Mouse (Mus musculus) thymus, postnatal 36 days (tissue): Measurements from ENCODE around the gene Gm28035.

Experiments
- DNase-seq, 2 experiments: peaks; one replicate each; pipeline ENCODE4 v3.0.0; 2022; ENCODE audit warnings: mixed read lengths in 2 of 2

The Gm28035 gene

DNA sequence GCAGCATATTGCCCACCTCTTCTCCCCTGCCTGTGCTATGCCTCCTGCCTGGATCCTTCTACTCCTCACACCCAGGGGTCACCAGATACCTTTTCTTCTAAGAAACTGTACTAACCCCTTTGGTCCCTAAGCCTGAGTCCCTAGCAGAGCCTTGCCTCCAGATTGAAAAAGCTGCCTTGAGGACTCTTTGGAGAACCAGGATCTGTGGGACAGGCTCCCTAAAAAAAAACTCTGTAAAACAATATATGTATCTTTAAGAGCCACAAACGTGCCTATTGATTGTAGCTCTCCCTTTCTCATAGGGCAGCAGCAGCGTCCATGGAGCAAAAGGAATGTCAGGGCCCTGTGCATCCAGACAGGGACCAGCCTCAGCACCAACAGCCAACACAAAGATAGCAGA lies at the start of gene Gm28035:
TSS of gene Gm28035 (plus strand) at position 301 of the 400 bp plus-strand sequence.
- no peak for DNase-seq

DNA sequence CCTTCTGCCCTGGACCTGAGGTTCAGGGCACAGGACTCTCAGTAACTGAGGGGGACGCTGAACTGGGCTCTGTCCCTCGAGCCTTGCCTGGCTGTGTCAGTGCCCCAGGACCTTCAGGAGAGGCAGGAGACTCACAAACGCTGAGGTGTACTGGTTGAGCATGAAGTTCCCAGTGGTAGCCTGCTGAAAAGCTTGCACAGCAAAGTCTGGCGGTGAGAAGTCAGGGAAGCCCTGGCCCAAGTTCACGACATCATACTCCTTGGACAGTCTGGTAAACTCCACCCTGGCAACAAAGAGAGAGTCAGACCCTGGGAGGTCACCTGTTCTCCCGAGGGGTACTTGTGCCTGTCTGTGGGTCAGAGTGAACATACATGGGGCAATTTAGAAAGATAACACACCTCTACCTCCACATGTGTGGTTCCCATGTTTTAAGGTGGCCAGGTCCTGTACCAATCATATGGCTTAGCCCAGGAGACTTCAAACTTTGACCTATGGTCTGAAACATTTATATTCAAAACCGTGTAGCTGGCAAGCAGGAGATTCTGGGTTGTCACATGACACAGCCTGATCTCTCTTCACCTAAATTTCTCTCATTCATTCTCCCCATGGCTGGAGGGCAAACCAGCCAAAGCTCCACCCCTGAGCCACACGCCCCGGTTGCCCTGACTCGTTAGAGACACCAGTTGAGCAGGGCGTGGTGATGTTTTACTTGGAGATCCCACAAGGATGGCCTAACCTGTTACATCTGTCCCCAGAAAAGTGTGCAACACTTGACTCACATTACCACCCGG lies 48.4 kb upstream of the Gm28035 start:
- DNase-seq = no peak

DNA sequence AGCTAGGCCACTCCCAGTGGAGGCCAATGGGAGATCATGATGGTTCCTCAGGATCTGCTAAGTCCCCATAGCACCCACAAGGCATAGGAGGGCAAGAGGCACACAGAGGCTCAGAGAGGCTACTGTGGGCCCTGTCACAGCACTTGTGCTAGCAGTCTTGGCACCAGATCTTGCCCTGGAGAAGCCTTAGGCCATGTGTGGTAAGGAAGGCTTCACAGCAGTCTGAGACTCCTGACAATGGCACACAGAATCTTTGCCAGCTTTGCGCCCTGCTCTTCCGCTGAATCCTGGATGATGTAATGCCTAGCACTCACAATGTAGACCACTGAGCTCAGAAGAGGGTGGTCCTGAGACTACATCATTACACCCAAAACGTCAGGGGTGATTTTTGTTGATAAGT lies 45.7 kb upstream of the Gm28035 start:
- DNase-seq = no peak

DNA sequence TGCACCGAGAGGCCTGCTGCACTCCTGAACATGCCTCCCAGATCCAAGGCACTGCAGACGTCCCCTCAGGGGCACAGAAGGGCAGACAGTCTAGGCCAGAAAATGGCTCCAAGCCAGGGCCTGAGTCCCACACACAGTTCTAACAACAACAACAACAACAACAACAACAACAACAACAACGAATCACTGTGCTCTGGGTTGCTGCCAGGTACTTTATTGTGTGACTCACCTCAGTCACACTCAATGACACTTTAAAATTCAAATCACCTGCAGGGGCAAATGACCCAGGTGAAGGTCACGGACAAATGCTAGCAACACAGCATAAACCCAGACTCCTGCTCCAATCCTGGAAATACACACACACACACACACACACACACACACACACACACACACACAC lies 42.3 kb upstream of the Gm28035 start:
- no peak for DNase-seq

DNA sequence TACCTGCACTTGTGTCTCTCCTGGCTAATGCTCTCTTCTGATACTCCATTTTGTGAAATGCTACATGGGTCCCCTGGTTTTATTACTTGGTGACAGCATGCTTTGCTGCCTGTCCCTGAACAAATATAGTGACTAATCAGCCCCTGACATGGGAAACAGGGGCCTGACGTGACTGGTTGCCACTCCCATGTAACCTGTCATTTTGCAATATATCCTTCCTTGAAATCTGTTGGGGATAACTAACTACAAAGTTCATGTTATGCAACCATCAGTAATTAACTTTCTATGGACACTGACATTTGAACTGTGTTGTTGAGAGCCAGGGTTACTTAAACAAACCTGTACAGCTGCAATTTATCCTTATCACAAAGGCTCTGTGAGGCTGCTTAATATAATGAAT lies 40.4 kb upstream of the Gm28035 start:
- no peak for DNase-seq

DNA sequence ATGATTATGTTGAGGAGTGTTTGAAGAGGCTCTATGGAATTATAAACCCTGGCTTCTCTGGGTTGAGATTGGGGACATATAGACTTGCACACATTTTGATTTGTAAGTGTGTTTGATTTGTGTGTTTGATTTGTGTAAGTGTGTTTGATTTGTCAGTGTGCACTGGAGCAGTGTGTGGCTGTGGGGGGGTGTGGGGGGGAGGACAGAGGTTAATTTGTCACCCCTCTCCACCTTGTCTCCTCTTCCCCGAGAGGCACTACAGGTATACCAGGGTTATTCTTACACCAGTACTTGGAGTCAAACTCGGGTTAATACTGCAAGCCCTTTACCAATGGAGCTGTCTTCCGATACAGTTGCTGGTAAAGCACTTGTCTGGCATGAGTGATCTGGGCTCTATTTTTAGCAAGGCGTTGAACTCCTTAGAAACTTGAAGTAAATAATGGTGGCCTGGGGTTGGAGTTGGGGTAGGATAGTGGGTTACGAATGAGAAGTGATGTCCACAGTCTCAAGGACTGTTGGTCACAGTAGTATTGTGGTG lies 39.9 kb upstream of the Gm28035 start:
- DNase-seq = no peak

DNA sequence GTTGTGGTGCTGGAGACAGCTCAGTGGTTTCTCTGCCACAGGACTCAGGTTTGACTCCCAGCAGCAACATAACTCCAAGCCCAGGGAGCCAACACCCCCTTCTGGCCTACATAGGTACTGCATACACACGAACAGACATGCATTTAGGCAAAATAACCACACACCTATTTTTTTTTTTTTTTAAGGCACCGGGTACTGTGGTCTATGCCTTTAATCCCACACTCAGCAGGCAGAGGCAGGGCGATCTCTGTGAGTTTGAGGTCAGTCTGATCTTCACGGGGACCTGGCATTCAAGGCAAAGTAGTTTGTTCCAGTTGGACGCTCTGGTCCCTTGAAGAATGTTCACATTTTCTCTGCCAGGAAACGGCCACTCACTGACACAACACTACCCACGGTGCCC lies 36.9 kb upstream of the Gm28035 start:
- peak; percentile 25 to 28 for DNase-seq

DNA sequence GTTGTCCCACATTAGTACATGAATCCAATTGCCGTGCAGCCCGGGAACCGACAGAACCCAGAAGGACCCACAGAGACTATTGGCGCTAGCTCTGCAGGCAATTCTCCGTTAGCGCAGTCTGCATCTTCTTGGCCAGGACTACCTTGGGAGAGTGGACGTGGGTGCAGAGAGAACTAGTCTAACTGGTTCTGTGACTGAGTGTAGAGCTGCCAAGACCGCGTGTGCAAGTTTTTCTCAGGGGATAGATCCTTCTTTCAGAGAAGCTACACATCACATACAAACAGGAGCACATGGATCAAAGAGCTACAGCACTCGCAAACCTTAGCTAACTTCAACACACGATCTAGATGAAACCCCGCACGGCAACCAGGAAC lies 35.1 kb upstream of the Gm28035 start:
- peak in 1 of 2 experiments; percentile 19 for DNase-seq

DNA sequence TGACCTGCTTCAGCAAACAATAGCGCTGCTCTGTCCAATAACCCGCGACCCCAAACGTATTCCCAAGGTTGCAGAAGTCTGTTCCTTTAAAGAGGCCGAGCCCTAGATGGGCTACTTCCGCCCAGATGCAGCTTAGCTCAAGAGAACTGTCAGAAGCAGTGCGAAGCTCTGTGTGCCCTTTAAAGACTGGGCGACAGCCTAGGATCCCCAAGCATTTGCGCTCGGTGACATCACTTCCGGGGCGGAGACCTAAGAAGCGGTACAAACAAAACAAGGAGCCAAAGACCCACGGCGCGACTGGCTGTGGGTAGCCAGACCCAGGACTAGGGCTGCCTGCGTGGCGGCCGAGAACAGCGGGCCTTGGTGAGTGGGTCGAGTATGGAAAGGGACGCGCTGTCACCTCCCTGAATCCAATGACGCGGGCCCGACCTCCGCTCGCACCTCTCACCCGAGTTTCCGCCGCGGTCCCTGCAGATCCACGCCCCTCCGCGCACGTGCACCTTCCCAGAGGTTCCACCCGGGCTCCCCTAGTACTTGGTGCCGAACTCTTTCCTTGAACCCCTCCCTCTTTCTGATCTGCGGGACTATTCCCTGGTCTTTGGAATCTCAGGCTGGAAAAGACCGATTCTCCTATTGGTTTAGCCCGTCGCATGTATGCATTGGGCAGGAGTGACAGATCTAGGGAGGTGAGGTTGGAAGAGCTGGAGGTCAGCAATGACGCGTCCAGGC lies 34.6 kb upstream of the Gm28035 start, which contains the start of gene Kyat1:
TSS of gene Kyat1 (minus strand) at position 219 of the 729 bp plus-strand sequence.
- peak; percentile 89 to 90 for DNase-seq

DNA sequence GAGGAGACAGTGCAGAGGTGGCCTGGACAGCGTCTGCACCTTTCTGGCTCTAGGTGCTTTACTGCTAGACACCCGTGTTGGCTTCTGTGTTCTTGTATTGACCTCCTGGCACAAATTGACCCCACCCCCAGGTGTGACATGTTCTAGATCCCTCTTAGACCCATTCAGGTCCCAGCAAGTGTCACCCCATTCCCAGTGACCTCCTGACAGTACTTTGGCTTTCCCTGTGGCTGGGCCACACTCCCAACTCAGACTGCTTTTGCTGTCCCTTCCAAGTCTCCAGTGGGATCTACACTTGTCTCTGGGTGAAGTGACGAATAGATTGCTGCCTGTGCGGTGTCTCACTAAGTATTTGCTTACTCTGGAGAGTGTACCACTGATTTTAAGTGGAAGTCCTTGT lies 33.0 kb upstream of the Gm28035 start:
- DNase-seq = no peak

DNA sequence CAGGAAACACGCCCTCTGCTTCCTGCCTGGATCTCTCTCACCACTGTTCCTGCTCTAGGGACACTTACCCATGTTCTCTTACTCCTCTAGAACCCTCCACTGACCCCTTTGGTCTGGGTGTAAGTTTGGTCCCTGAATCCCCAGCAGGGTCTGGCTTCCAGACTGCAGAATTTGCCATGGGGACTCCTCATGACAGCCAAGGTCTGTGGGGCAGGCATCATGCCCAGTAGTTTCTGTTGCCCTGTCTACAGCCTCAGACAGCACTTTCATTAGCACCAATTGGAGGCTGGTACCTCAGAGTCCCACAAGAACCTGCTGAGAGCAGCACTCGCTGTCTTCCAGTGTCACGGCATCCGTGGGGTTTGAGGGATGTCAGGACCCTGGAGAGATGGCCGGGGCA lies 32.5 kb upstream of the Gm28035 start:
- no peak for DNase-seq

DNA sequence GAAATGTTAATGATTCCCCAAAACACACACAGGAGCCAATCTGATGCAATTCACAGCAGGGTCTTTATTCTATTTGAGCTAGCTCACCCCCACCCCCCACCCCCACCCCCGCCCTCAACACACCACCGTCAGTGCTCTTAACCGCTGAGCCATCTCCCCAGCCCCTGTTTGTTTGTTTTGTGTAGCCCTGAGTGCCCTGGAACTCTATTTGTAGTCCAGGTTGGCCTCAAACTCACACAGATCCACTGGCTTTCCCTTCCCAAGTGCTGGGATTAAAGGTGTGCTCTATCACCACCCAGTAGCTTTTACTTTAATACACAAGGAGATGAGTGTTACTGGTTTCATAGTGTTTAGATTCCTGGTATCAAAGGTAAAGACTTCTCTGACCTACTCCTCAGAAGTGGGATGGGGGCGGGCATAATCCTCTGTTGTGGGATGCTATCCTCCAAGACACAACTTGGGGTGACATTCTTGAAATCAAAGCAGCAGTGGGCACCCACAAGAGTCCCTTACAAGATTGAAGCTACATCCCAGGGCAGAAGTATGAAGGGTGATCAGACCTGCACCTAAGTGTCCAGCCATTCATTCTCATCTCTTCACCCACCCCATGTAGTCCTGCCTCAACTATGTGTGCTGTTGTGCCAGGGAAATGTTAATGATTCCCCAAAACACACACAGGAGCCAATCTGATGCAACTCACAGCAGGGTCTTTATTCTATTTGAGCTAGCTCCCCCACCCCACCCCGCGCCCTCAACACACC lies 28.8 kb upstream of the Gm28035 start:
- DNase-seq = no peak

DNA sequence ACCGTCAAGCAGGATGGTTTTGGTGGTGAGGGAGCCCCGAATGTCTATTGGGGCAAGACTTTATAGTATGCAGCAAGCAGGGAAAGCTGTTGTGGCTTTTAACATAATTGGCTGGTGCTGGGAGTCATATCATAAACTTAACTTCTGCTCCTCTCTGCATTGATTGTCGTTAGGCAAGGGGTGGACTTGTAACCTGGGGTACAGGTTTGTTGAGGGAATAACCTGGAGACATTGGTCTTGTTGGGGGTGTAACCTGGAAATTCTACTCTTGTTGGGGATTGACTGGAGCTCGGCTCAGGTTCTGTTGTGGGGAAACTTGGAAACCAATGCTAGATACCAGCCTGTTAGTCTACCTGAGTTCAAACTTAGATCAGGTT lies 28.2 kb upstream of the Gm28035 start:
- no peak for DNase-seq

DNA sequence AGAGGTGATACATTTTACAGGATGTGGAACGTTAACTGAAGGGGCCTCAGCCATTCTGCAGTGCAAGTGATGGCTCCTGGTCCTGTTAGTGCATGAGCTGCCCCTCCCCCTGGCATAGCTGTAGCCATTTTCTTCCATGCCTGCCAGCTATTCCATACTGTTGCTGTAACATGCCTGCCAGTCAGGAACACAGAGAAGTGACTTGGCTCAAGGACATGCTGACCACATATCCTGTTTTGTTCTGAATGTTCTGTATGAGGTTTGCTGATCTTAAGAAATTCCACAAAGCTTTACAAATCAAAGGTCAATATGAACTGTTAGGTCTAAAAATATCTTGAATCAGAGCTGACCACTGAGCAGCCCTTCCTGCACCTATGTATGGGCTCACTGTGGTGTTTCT lies 27.4 kb upstream of the Gm28035 start:
- DNase-seq = no peak

DNA sequence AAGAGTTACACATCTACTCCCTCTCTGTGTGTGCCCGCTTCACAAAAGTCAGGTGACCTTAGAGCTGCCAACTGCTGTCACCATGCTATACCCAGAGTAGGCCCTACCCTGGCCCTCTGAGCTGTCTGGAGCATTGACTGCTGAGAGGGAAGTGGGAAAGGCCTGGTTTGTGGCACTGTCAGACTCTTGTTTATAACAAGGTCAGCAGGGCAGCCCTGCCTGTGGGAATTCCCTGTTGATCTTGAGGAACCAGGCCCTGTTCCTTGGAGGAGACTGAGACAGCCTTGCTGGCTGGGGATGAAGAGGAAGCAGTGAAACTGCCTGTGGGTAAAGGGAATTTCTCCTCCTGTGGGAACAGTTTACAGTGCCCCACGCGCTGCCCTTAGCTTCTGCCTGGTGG lies 25.6 kb upstream of the Gm28035 start:
- DNase-seq = no peak

DNA sequence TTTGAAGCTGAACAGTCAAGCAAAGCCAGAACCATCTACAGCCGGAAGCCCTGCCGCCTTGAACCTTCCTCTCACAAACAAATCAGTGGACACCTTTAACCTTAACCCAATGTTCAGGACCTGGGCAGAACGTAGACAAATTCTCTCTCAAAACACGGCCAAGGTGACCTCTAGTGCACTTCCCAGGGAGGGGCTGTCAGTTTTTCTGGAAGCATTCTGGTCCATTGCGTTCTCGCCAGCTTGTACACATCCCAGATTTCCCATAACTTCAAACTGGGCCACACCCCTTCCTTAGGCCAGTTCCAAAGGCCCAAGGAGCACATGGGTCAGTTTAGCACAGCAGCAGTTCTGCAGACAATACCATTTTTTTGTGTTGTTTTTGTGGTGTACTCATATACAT lies 24.9 kb upstream of the Gm28035 start:
- DNase-seq = no peak

DNA sequence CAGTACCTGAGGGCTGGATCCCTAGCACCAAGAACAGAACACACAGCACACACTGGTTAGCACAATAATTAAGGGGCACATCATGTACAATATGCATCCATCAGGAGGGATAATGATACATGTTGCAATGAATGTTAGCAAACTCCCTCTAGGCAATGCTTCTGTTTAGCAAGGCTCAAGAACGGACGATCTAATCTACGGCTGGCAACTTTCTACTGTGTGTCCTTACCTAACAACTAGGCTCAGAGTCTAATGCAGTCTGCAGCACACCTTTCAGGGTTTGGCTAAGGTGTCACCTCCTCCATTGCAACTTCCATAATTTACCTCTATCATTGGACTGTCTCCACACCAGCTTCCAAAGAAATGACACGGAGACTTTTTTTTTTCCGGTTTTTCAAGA lies 24.1 kb upstream of the Gm28035 start:
- no peak for DNase-seq

DNA sequence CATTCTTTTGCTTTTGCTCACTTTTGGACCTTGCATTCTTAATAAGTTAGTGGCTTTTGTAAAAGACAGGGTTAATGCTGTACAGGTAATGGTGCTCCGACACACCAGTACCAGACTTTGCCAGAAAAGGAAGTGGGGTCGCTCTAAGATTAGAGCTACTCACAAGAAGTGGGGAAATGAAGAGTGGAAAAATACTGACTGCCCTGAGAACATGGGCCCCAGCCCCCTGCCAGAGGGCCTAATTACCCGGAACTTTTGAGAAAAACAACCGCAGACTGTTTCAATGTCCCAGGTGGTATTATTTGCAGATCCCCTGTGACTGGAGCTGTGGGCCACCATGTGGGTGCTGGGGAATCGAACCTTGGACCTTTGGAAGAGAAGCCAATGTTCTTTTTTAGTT lies 4.8 kb upstream of the Gm28035 start:
- no peak for DNase-seq

DNA sequence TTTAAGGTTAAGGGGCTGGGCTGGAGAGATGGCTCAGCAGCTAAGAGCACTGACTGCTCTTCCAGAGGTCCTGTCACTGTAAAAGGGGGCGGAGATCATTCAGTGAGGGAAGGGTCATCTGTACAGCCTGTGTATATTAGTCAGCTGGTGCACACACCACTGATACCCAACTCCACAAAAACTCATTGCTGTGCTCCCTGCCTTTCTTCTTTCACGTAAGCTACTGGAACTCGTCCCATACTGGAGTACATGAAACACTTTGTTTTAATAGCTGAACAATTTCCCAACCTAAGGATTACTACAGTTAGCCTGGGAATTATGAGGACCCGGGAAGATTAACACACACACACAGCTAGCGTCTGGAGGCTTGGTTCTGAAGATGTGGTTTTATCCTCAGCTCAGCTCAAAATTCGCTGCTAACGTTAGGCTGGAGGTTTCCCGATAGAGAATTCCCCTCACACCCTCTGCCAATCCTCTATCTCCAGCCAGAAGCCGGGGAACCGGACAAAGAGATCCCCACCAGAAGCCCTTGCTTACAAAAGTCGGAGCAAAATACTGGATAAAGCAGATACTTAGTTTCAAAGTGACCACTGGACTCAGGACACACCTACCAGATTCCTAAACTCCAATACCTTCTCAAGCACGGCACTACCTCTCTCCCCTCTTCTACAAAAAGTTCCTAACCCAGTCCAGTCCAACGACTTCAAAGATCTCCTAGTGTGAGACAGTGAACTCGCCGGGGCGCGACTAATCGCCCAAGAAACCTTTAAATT lies 3.8 kb upstream of the Gm28035 start:
- no peak for DNase-seq

DNA sequence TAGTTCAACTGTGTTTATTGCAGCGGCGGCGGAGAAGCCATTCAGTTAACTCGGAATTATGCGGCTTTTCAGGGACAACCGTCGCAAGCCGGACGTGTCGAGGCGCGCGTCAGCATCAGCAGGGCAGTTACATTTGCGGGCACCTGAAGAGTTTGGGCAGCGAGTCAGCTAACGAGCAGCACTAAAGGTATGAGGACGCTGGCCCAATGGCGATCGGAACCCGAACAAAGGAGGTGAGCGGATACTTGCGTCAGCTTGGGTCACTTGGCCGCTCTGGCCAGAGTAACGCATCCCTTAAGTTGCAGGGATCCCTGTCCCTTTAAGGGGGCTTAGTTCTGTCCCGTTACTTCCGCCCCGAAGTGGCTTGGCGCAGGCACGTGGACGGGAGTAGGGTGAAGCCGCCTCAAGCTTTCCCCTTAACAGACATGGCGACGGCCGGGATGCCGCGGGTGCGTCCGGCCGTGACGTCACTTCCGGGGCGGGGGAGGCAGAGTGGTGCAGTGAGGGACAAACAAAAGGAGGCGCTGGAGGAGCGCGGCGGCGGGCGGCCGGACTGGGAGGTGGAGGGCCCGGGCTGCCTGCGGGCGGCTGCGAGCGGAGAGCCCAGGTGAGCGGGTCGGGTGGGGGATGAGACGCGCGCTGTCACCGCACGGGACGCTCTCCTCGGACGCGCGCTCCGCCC lies 3.0 kb upstream of the Gm28035 start, which contains the start of gene Lrrc8a:
TSS of gene Lrrc8a (plus strand) at position 517 of the 682 bp plus-strand sequence.
- DNase-seq = peak; percentile 100

DNA sequence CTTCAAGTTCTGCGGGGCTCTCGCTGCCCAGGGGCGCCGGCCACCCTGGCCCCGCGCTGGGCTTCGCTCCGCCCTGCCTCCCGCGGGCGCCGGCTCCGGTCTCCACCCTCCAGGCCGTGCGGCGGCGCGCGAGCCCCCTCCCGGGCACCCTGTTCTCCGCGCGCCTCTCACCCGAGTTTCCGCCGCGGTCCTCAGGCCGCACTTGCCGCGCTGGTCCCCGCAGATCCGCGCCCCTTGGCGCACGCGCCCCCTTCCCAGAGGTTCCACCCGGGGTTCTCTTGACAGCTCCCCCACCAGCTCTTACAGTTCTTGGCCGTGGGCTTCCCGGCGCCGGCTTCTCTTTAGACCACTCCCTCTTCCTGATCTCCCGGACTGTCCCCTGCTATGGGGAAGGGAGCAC lies 2.5 kb upstream of the Gm28035 start:
- DNase-seq = peak; percentile 73 to 83

DNA sequence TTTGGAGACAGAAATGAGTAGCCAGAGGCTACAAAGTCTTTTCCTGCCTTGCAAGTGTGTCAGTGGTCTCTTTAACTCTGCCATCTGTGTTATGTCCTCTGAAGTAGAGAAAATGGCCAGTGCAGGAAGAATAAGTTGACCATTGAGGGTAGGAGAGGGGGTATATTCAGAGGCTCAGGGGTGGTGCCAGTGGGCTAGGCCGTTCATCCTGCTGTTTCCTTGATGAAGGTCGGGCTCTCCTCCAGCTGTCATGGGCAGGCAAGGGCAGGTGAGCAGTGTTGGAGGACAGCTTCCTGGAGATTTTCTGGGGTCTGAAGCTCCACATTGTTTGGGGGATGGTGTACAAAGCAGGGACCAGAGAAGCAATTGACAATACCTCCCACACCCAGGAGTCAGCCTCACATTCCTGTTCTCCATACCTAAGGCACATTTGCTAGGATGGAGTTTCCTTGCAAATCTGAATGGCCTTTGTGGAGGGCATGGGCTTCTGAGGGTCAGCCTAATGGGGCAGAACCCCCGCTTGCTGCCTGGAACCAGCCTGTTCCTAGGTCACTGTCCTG lies 1.4 kb upstream of the Gm28035 start:
- DNase-seq = no peak
